Mouse (Mus musculus): ENCODE results near the gene Pdzrn3. TPM values are rescaled to one million over a fixed set of nuclear protein-coding genes. Genes with fewer than 3 reads are reported as not detected.

The Pdzrn3 gene
- total RNA-seq, 1 experiment, result 3.8 TPM

GRCm38 (mm10) chr6:101101709-101102654, 275.7 kb downstream of the Pdzrn3 start:
- TF ChIP-seq HCFC1 (IDR thresholded peaks at IDR 0.05; ENCODE audit: borderline replicate concordance, insufficient read depth, low read length), result no peak
- H3K4me1 ChIP-seq (ENCODE audit: control insufficient read depth in 2 of 2, insufficient read depth in 2 of 2, low read length in 2 of 2, poor library complexity in 1 of 2), result no peaks in the 10 kb centered on the region
- DNase-seq (ENCODE audit: low read depth, low spot score), result no peak
- no peak overlapping the region for H3K27ac ChIP-seq (ENCODE audit: insufficient read depth, low read depth, low read length, poor library complexity, severe bottlenecking)
- no peak overlapping the region for H3K9ac ChIP-seq (ENCODE audit: insufficient read depth, low read depth, low read length, poor library complexity, severe bottlenecking)
- H3K9me3 ChIP-seq (ENCODE audit: control insufficient read depth, insufficient read depth, low read depth, low read length), result no peaks in the 10 kb centered on the region
- H3K4me3 ChIP-seq (ENCODE audit: insufficient read depth in 1 of 2, low read depth in 1 of 2, low read length in 2 of 2, poor library complexity in 1 of 2, severe bottlenecking in 1 of 2), result no peak overlapping the region
- H3K36me3 ChIP-seq (ENCODE audit: control insufficient read depth, insufficient read depth, low read length, poor library complexity, severe bottlenecking), result no peaks in the 10 kb centered on the region
- in situ Hi-C loops (cut with MboI; ENCODE audit: low sequenced_read_pairs in 2 of 2, unreplicated experiment in 2 of 2), result no loop called here

Measured in ES-E14 (cell line).